Mouse (Mus musculus) liver, embryonic 12.5 days (tissue): ENCODE measurements around the gene U90926. TPM values are rescaled to one million over a fixed set of nuclear protein-coding genes. Genes with fewer than 3 reads are reported as not detected.

ENCODE experiments used
- ATAC-seq: fragments of 200-750 bp; cut with Nextera tagmentation; 2 replicates; pipeline ENCODE4 v1.8.0; 2017; ENCODE audit warnings: moderate number of reproducible peaks, mild to moderate bottlenecking, moderate library complexity
- H3K27ac ChIP-seq: fragments of 300-500 bp; sonication (generic); 2 replicates; pipeline ENCODE4 v1.5.1; 2016; ENCODE audit warnings: mild to moderate bottlenecking
- H3K27me3 ChIP-seq: fragments of 300-500 bp; sonication (generic); replicated peaks from 2 replicates; pipeline ENCODE4 v1.6.1; 2016; ENCODE audit warnings: mild to moderate bottlenecking, moderate library complexity
- H3K36me3 ChIP-seq: fragments of 300-500 bp; sonication (generic); 2 replicates; pipeline ENCODE4 v1.6.1; 2016; ENCODE audit warnings: mild to moderate bottlenecking, moderate library complexity
- H3K4me1 ChIP-seq: fragments of 300-500 bp; sonication (generic); 2 replicates; pipeline ENCODE4 v1.6.1; 2016
- H3K4me2 ChIP-seq: fragments of 300-500 bp; sonication (generic); 2 replicates; pipeline ENCODE4 v1.6.1; 2016; ENCODE audit warnings: mild to moderate bottlenecking, moderate library complexity
- H3K4me3 ChIP-seq: fragments of 300-500 bp; sonication (generic); 2 replicates; pipeline ENCODE4 v1.5.1; 2016; ENCODE audit warnings: mild to moderate bottlenecking, moderate library complexity
- H3K9ac ChIP-seq: fragments of 300-500 bp; sonication (generic); 2 replicates; pipeline ENCODE4 v1.6.1; 2016; ENCODE audit warnings: mild to moderate bottlenecking, moderate library complexity
- H3K9me3 ChIP-seq: fragments of 300-500 bp; sonication (generic); replicated peaks from 2 replicates; pipeline ENCODE4 v1.6.1; 2016; ENCODE audit warnings: mild to moderate bottlenecking, moderate library complexity
- WGBS: fragments of 180-500 bp; shearing (Covaris S2); methylation state at CpG from one replicate; pipeline ENCODE4 v1.1.7; 2016; ENCODE audit not compliant: insufficient replicate concordance; 5-methylcytosine and 5-hydroxymethylcytosine counted together
- polyA plus RNA-seq: library from polyadenylated mRNA; unstranded; fragments of >200 nt; fragmentation: Nextera tagmentation; extraction: Ambion mirVana; gene quantifications from 2 replicates; pipeline ENCODE4 v1.2.1, GENCODE M21; 2016

The U90926 gene
- polyA plus RNA-seq, result not detected in 2 replicates

DNA sequence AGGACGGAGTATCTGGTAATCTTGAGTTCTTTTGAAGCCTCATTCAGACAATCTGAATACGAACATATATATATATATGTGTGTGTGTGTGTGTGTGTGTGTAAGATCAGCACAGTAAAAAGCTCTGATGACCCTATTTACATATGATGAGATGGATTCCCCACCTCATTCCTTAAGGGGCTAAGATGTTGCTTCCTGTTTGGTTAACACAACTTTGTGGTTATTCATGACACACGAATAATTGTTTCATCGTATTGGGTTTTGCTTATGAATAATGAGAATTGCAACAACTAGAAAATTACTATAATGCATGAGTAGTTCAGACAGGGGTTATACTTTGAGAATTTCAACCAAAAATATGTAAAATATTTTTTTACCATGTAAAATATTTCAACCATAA, at the start of gene U90926:
U90926 (minus strand) TSS at position 101 of the 400 bp plus-strand sequence.
- Histone ChIP-seq H3K27me3 (peaks cover 21% of the 10 kb centered on the region), H3K9me3 (no peaks in the 10 kb centered on the region), H3K27ac (no peak within 1 kb of the TSS), H3K4me3 (no peak within 1 kb of the TSS), H3K4me1 (no peaks in the 10 kb centered on the region), H3K9ac (no peak within 1 kb of the TSS), H3K36me3 (no peaks in the 10 kb centered on the region), H3K4me2 (no peak within 1 kb of the TSS)
- no peak for ATAC-seq
- WGBS, result 80% methylated on average over 4 of the region's 4 CpGs

DNA sequence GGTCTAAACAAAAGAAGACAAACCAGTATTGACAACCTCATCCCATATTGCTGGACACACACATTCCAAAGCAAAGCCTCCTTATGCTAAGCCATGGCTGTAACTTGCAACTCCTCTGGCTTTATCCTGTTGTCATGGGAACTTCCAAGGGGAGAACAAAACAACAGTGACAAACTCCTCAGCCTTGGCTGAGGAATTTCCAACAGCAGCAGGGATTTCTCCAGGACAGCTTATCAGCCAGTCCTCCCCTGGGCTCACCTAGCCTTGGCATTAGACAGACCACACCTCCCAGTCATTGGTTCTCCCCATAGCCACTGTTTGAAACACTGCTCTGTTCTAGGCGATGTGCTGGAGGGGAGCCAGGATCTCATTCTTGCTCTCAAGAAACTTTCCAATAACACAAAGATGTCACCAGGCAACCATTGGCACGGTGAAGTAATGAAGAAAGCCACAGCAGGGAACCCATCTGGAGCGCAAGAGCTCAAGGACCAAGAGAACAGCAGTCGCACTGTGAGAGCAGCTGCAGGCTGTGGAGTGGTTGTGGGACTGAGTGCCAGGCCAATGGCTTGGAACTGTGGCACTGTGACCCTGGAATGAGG, 48.7 kb upstream of the U90926 start:
- H3K36me3 ChIP-seq, result no peaks in the 10 kb centered on the region
- H3K4me3 ChIP-seq, result no peak overlapping the region
- ATAC-seq, result no peak
- H3K9me3 ChIP-seq, result no peaks in the 10 kb centered on the region
- H3K4me2 ChIP-seq, result no peak overlapping the region
- H3K27me3 ChIP-seq, result peaks cover 71% of the 10 kb centered on the region
- H3K27ac ChIP-seq, result no peak overlapping the region
- WGBS, result 59% methylated on average over 4 of the region's 4 CpGs
- no peak overlapping the region for H3K9ac ChIP-seq
- no peaks in the 10 kb centered on the region for H3K4me1 ChIP-seq

DNA sequence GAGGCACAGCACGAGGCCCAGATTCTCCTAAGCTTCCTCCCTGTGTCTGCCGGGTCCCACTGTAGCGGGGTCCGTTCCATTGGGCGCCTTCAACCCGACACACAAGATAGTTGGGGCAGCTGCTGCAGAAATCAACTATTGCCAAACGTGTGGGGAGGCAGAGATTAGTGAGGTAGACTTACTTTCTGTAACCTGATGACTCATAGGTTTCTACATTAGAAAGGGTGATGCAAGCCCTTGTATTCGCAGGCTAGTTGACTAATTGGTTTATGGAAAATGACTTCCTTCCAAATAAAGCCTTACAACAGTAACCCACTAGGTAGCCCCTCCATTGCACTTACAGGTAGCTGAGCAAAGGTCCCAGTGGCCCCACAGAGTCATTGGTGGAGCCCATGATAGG, 47.4 kb upstream of the U90926 start:
- ATAC-seq, result no peak
- WGBS, result 75% methylated on average over 8 of the region's 8 CpGs

DNA sequence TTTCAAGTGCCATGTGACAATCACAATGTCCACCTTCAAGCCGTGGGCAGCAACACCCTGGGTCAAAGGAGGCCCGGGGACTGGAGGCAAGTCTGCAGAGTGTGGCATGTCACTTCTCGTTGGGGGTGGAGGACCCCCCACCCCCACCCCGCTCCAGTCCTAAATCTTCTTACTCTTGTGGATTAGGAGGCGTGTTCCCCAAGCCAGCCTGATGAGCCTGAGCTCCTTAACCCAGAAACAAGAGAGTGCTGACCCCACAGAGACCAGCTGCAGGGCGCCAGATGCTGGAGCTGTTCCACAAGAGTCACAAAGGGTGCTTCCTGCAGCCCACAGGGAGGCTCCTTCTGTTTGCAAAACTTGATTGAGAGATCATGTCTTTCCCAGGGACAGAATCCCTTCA, 41.0 kb upstream of the U90926 start, which contains the start of gene Ppef2:
Ppef2 (minus strand) TSS at position 61 of the 400 bp plus-strand sequence.
- Histone ChIP-seq H3K9me3 (no peaks in the 10 kb centered on the region), H3K9ac (no peak within 1 kb of the TSS), H3K27me3 (peaks cover 81% of the 10 kb centered on the region), H3K4me1 (no peaks in the 10 kb centered on the region), H3K4me3 (no peak within 1 kb of the TSS), H3K27ac (no peak within 1 kb of the TSS), H3K36me3 (no peaks in the 10 kb centered on the region), H3K4me2 (no peak within 1 kb of the TSS)
- no peak for ATAC-seq
- WGBS, result 26% methylated on average over 6 of the region's 6 CpGs

More for the DNA sequence above, 47.4 kb upstream of the U90926 start:
- Histone ChIP-seq H3K4me2 (no peak overlapping the region), H3K4me1 (no peaks in the 10 kb centered on the region), H3K9me3 (no peaks in the 10 kb centered on the region), H3K36me3 (no peaks in the 10 kb centered on the region), H3K9ac (no peak overlapping the region), H3K27me3 (peaks cover 77% of the 10 kb centered on the region), H3K27ac (no peak overlapping the region), H3K4me3 (no peak overlapping the region)

DNA sequence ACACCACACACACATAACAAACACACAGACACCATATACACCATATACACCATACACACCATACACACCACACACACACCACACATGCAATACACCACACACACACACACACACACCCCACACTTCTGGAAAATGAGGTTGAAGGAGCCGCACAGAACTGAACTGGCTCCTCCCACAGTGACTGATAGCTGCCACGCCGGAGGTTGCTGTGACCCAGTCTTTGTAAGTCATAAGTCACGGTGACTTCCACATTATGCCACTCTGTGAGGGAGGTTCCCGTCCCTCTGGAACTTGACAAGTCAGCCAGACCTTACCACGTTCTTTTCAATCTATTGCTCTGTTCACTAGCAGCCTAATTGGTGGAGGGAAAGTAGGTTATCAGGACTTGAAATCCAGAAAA, 39.3 kb upstream of the U90926 start:
- 44% methylated on average over 6 of the region's 6 CpGs for WGBS
- H3K4me3 ChIP-seq, result no peak overlapping the region
- H3K27me3 ChIP-seq, result peaks cover 71% of the 10 kb centered on the region
- H3K36me3 ChIP-seq, result no peaks in the 10 kb centered on the region
- no peak overlapping the region for H3K4me2 ChIP-seq
- no peak overlapping the region for H3K27ac ChIP-seq
- no peak for ATAC-seq
- H3K4me1 ChIP-seq, result no peaks in the 10 kb centered on the region
- H3K9me3 ChIP-seq, result no peaks in the 10 kb centered on the region
- no peak overlapping the region for H3K9ac ChIP-seq

DNA sequence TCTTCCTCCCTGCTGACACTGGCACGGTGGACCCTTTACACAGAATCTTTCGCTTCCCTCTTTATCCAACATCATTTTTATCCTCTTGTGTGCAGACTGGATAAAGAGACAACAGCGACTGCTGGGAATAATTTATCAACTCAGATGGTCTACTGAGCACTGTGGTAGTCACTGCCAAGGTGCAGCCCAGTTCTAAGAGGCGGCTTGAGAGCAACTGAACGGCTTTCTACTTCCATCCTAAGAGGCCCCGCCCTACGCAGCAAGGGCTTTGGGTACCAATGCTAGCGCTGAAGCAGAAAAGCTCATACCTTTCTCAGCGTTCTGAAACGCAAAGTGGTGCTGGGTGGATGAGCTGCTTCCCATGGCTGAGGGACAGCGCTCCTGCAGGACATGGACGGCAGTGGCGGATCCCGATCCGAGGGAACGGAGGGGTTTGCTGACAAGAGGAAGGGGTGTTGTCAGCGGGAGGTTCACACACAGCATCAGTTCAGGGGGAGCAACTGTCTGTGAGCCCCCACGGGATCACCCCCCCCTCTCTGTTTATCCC, 37.7 kb upstream of the U90926 start:
- H3K9ac ChIP-seq, result no peak overlapping the region
- H3K27ac ChIP-seq, result no peak overlapping the region
- WGBS, result 22% methylated on average over 18 of the region's 18 CpGs
- H3K4me3 ChIP-seq, result no peak overlapping the region
- peaks cover 73% of the 10 kb centered on the region for H3K27me3 ChIP-seq
- no peak overlapping the region for H3K4me2 ChIP-seq
- H3K36me3 ChIP-seq, result no peaks in the 10 kb centered on the region
- ATAC-seq, result no peak
- no peaks in the 10 kb centered on the region for H3K4me1 ChIP-seq
- H3K9me3 ChIP-seq, result no peaks in the 10 kb centered on the region

DNA sequence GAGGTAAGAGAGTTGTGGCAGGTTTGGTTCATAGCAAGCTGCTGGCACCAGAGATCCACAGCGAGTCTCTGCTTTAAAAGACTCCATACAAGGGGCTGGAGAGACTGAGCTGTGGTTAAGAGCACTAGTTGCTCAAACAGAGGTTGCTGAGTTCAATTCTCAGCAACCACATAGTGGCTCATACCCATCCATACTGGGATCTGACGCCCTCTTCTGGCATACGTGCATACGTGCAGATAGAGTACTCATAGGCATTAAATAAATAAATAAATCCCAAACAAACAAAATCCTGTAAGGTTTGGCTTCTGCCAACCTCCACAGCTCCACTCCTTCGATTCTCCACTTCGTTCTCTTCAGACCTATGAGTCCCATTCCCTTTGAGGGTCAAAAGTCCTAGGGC, 36.8 kb upstream of the U90926 start:
- 67% methylated on average over 6 of the region's 6 CpGs for WGBS
- Histone ChIP-seq H3K36me3 (no peaks in the 10 kb centered on the region), H3K9ac (no peak overlapping the region), H3K27ac (no peak overlapping the region), H3K4me2 (no peak overlapping the region), H3K27me3 (peaks cover 74% of the 10 kb centered on the region), H3K4me1 (no peaks in the 10 kb centered on the region), H3K9me3 (no peaks in the 10 kb centered on the region), H3K4me3 (no peak overlapping the region)
- no peak for ATAC-seq

DNA sequence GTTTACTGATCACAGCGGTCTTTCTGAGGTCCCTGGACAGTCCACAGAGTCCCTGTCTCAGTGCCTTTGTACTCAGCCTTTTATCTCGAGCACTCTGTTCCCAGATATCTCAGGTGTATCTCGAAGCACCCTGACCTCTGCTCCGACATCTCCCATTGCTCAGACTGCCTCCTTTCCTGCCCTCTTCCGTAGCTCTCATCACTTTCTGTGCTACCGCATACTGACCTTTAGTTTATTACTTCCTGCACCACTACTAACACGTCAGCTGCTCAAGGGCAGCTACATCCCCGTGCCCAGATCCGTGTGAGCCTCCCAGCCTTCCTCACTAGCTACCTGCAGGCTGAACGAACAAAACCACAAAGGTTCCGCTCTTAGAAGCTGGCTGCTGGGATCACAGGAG, 33.4 kb upstream of the U90926 start:
- Histone ChIP-seq H3K9me3 (no peaks in the 10 kb centered on the region), H3K36me3 (no peaks in the 10 kb centered on the region), H3K27me3 (peaks cover 61% of the 10 kb centered on the region), H3K27ac (no peak overlapping the region), H3K9ac (no peak overlapping the region), H3K4me1 (no peaks in the 10 kb centered on the region), H3K4me3 (no peak overlapping the region), H3K4me2 (no peak overlapping the region)
- ATAC-seq, result no peak
- 70% methylated on average over 11 of the region's 11 CpGs for WGBS

DNA sequence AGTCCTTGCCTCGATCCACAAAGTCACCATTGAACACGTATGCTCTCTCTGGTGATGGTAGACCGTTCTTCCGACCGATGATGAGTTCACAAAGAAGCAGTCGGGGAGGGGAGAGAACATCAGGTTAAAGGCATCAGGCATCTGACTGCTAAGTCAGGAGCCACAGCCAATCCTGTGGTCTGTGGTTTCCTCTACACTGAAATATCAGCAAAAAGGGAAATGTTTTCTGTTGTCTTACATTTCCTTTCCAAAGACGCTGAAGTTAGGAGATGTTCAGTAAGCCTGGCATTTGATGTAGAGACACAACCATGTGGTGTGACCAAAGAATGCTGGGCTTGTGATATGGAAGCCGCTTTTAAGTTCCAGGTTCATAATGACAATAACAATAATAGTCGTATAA, 30.3 kb upstream of the U90926 start:
- Histone ChIP-seq H3K27ac (no peak overlapping the region), H3K9me3 (no peaks in the 10 kb centered on the region), H3K4me3 (no peak overlapping the region), H3K9ac (no peak overlapping the region), H3K36me3 (no peaks in the 10 kb centered on the region), H3K27me3 (peaks cover 71% of the 10 kb centered on the region), H3K4me1 (no peaks in the 10 kb centered on the region), H3K4me2 (no peak overlapping the region)
- 18% methylated on average over 9 of the region's 9 CpGs for WGBS
- no peak for ATAC-seq

DNA sequence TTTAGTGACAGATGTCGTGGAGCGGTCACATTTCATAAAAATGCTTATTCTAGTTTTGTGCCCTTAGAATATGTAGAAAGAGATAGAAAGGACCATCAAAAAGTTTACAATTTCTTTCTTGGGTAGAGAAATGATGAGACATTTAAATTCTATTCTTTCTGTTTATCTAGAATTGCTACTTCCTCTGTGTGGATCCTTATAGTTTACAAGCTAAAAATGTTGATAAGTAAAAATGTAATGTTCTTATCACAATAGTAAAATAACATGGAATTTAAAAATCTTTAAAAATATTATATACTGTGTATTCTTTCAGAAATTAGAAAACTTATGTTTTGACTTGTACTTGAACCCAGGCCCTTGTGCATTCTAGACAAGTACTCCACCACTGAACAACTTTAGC, 29.7 kb upstream of the U90926 start:
- WGBS, result 78% methylated on average over 2 of the region's 2 CpGs
- Histone ChIP-seq H3K4me1 (no peaks in the 10 kb centered on the region), H3K4me3 (no peak overlapping the region), H3K27ac (no peak overlapping the region), H3K9me3 (no peaks in the 10 kb centered on the region), H3K4me2 (no peak overlapping the region), H3K9ac (no peak overlapping the region), H3K27me3 (peaks cover 73% of the 10 kb centered on the region), H3K36me3 (no peaks in the 10 kb centered on the region)
- ATAC-seq, result no peak

DNA sequence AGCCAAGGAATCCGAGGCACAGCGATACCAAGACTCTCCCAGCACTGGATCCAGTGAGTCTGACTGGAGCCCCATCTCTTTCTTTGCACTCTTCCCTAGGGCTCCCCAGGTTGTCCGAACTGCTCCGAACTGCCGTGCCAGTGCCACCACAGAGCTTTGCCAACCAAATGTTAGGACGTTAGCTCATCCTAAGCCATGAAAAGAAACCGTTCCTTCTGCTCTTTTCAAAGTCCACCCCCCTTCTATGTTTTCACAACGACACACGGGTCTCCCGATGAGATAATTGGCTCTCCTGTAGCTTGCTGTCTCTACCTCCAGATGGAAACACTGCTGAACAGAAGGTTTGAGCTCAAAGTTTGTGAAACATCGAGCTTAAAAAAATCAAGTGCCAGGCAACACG, 25.6 kb upstream of the U90926 start:
- Histone ChIP-seq H3K9me3 (no peaks in the 10 kb centered on the region), H3K9ac (no peak overlapping the region), H3K4me2 (no peak overlapping the region), H3K4me1 (no peaks in the 10 kb centered on the region), H3K27me3 (peaks cover 81% of the 10 kb centered on the region), H3K36me3 (no peaks in the 10 kb centered on the region), H3K4me3 (no peak overlapping the region), H3K27ac (no peak overlapping the region)
- ATAC-seq, result no peak
- WGBS, result 75% methylated on average over 12 of the region's 12 CpGs

DNA sequence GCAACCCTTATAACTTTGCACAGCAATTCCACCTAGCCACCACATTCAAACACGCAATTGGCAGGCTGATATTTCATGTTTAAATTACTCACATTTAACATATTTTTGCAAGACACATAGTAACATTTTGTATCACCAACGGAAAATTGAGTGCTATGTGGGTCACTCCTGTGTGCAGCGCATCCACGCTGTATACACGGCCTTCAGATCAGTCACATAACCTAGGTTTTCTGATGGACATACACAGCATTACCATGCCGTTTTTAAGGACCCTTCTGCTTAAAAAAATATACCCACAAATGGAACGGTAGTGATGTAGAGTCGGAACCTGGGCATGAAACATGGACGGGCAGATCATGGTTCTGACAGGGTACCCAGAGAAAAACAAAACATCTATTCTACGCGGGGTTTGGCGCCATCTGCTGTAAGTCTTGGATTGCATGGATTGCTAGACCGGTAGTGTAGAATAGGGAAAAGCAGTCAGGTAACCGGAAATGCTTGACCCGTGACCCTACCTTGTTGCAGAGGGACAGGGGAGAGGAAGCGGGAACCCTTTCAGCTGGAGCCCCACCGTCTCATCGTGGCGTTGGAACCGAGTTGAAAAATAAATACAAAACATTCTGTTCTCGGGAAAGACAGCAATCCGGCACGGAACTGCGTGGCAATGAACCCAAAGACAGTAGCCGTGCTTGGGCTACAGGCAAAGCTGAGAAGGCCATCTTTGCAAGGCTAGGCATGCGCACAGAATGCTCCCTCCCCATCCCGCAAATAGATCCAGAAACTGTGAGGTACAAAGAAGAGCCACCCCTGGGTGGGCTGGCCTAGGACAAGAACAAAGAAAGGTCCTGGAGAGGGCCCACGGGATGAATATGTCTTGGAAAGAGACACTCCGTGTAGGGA, 24.4 kb upstream of the U90926 start:
- 0 out of 2 replicates have a peak overlapping the region, but pooled peaks have one; percentile 8 for H3K4me2 ChIP-seq
- no peak overlapping the region for H3K9ac ChIP-seq
- no peaks in the 10 kb centered on the region for H3K36me3 ChIP-seq
- peaks cover 78% of the 10 kb centered on the region for H3K27me3 ChIP-seq
- WGBS, result 38% methylated on average over 29 of the region's 29 CpGs
- H3K4me1 ChIP-seq, result no peaks in the 10 kb centered on the region; the same call in 1 of the 2 replicates
- no peak for ATAC-seq
- no peak overlapping the region for H3K27ac ChIP-seq
- H3K9me3 ChIP-seq, result no peaks in the 10 kb centered on the region
- H3K4me3 ChIP-seq, result no peak overlapping the region
